Mouse (Mus musculus): ENCODE measurements at regions not wholly inside any gene's neighbourhood (a gene's known extent, or its start where the extent isn't known, plus 50 kb on each side); places are given as distances from the start of the nearest gene placed in this dataset.

- 79% methylated on average over 9 of the region's 9 CpGs for WGBS
- H3K4me2 ChIP-seq (ENCODE audit: low read length): no peak overlapping the region
- H3K9me3 ChIP-seq (ENCODE audit: control insufficient read depth, low read length): no peaks in the 10 kb centered on the region
- H3K27me3 ChIP-seq (ENCODE audit: control insufficient read depth, insufficient read depth, low read length): no peaks in the 10 kb centered on the region
- H3K27ac ChIP-seq (replicated peaks in 1 of 2; ENCODE audit: control insufficient read depth in 1 of 2, insufficient read depth in 1 of 2, low read depth in 2 of 2, low read length in 2 of 2): no peak overlapping the region
- H3K4me1 ChIP-seq (ENCODE audit: control insufficient read depth in 2 of 2, insufficient read depth in 2 of 2, low read length in 2 of 2): no peaks in the 10 kb centered on the region
- ATAC-seq (ENCODE audit: insufficient number of reproducible peaks, insufficient read depth, low FRiP score, low read depth): no peak
- no peak overlapping the region for H3K4me3 ChIP-seq (ENCODE audit: control insufficient read depth in 1 of 2, insufficient read depth in 1 of 2, low read depth in 1 of 2, low read length in 2 of 2)
- no peaks in the 10 kb centered on the region for H3K36me3 ChIP-seq (ENCODE audit: control insufficient read depth, insufficient read depth, low read length)
- no peak overlapping the region for H3K9ac ChIP-seq (ENCODE audit: low read length)
Observed at GRCm38 (mm10) chr3:34139227-34139626, 58.1 kb upstream of the Dnajc19 start.

- Histone ChIP-seq H3K9ac (ENCODE audit: low read length) (no peak overlapping the region), H3K4me1 (ENCODE audit: control insufficient read depth in 2 of 2, insufficient read depth in 2 of 2, low read length in 2 of 2) (no peaks in the 10 kb centered on the region), H3K36me3 (ENCODE audit: control insufficient read depth, insufficient read depth, low read length) (no peaks in the 10 kb centered on the region), H3K4me3 (ENCODE audit: control insufficient read depth in 1 of 2, insufficient read depth in 1 of 2, low read depth in 1 of 2, low read length in 2 of 2) (no peak overlapping the region), H3K9me3 (ENCODE audit: control insufficient read depth, low read length) (no peaks in the 10 kb centered on the region), H3K4me2 (ENCODE audit: low read length) (no peak overlapping the region), H3K27ac (replicated peaks in 1 of 2; ENCODE audit: control insufficient read depth in 1 of 2, insufficient read depth in 1 of 2, low read depth in 2 of 2, low read length in 2 of 2) (no peak overlapping the region), H3K27me3 (ENCODE audit: control insufficient read depth, insufficient read depth, low read length) (no peaks in the 10 kb centered on the region)
- 81% methylated on average over 7 of the region's 7 CpGs for WGBS
- no peak for ATAC-seq (ENCODE audit: insufficient number of reproducible peaks, insufficient read depth, low FRiP score, low read depth)
Observed at GRCm38 (mm10) chr3:34137984-34138383, 56.9 kb upstream of the Dnajc19 start.

DNA sequence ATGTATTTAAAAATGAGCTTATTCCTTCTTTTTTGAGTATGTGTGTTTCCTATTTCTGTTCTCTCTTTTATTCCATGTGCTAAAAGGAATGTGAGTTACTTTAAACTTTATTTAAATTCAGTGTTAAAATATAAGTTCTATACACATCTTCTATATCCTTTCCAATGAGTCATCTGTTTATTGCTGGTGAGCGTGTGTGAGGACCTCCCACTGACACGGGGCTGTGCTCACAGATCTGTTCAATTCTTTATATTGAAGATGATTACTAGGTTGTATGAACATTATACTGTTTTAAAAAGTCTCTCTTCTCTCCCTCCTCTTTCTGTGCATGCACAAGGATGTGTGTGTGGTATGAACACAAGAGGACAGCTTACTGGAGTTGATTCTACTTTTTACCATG, 55.3 kb upstream of the Dnajc19 start:
- 80% methylated on average over 2 of the region's 2 CpGs for WGBS

More for the DNA sequence above, 55.3 kb upstream of the Dnajc19 start:
- Histone ChIP-seq H3K4me3 (ENCODE audit: control insufficient read depth in 1 of 2, insufficient read depth in 1 of 2, low read depth in 1 of 2, low read length in 2 of 2) (no peak overlapping the region), H3K4me1 (ENCODE audit: control insufficient read depth in 2 of 2, insufficient read depth in 2 of 2, low read length in 2 of 2) (no peaks in the 10 kb centered on the region), H3K9ac (ENCODE audit: low read length) (no peak overlapping the region), H3K36me3 (ENCODE audit: control insufficient read depth, insufficient read depth, low read length) (no peaks in the 10 kb centered on the region), H3K27ac (replicated peaks in 1 of 2; ENCODE audit: control insufficient read depth in 1 of 2, insufficient read depth in 1 of 2, low read depth in 2 of 2, low read length in 2 of 2) (no peak overlapping the region), H3K27me3 (ENCODE audit: control insufficient read depth, insufficient read depth, low read length) (no peaks in the 10 kb centered on the region), H3K9me3 (ENCODE audit: control insufficient read depth, low read length) (no peaks in the 10 kb centered on the region), H3K4me2 (ENCODE audit: low read length) (no peak overlapping the region)
- no peak for ATAC-seq (ENCODE audit: insufficient number of reproducible peaks, insufficient read depth, low FRiP score, low read depth)

Measured in heart, embryonic 14.5 days (tissue).